Mouse (Mus musculus): ENCODE measurements around the gene Tpd52l2. TPM values are rescaled to one million over a fixed set of nuclear protein-coding genes. Genes with fewer than 3 reads are reported as not detected.

Tpd52l2 gene
- polyA plus RNA-seq, 1 experiment from 2014 or later = 88.2 TPM

GRCm38 (mm10) chr2:181525526-181525925 lies 28.6 kb downstream of the Tpd52l2 start:
- ATAC-seq = peak; percentile 89
- 42% methylated on average over 5 of the region's 5 CpGs for WGBS
- no peak overlapping the region for H3K9ac ChIP-seq (ENCODE audit: low read depth, low read length)
- H3K4me3 ChIP-seq (ENCODE audit: low read depth, low read length) = no peak overlapping the region
- H3K27ac ChIP-seq (ENCODE audit: low read depth, low read length) = peak overlapping the region; percentile 76
- no peak for TF ChIP-seq CTCF (IDR thresholded peaks at IDR 0.05; ENCODE audit: low read depth)
- no peaks in the 10 kb centered on the region for H3K27me3 ChIP-seq (replicated peaks; ENCODE audit: control insufficient read depth, insufficient read depth, low read length)
- no peaks in the 10 kb centered on the region for H3K9me3 ChIP-seq (ENCODE audit: control insufficient read depth)
- peaks cover 9% of the 10 kb centered on the region; the same call in 1 of the 2 replicates for H3K4me1 ChIP-seq (replicated peaks; ENCODE audit: control insufficient read depth, insufficient read depth, low read length)
- peaks cover 6% of the 10 kb centered on the region; the same call in 1 of the 2 replicates for H3K36me3 ChIP-seq (ENCODE audit: control insufficient read depth, insufficient read depth)
- H3K4me2 ChIP-seq (replicated peaks; ENCODE audit: low read depth) = peak overlapping the region; percentile 47

- ATAC-seq = no peak
- Histone ChIP-seq H3K4me3 (ENCODE audit: low read depth, low read length) (no peak overlapping the region), H3K9ac (ENCODE audit: low read depth, low read length) (no peak overlapping the region), H3K4me2 (replicated peaks; ENCODE audit: low read depth) (no peak overlapping the region), H3K27ac (ENCODE audit: low read depth, low read length) (no peak overlapping the region), H3K27me3 (replicated peaks; ENCODE audit: control insufficient read depth, insufficient read depth, low read length) (no peaks in the 10 kb centered on the region), H3K9me3 (ENCODE audit: control insufficient read depth) (no peaks in the 10 kb centered on the region), H3K36me3 (ENCODE audit: control insufficient read depth, insufficient read depth) (peaks cover 14% of the 10 kb centered on the region), H3K4me1 (replicated peaks; ENCODE audit: control insufficient read depth, insufficient read depth, low read length) (no peaks in the 10 kb centered on the region)
- 60% methylated on average over 1 of the region's 1 CpGs for WGBS
- TF ChIP-seq CTCF (IDR thresholded peaks at IDR 0.05; ENCODE audit: low read depth) = no peak
These were observed 32.1 kb downstream of the Tpd52l2 start for GRCm38 (mm10) chr2:181529076-181529475.

- no peak for ATAC-seq
- Histone ChIP-seq H3K27ac (ENCODE audit: low read depth, low read length) (no peak overlapping the region), H3K9me3 (ENCODE audit: control insufficient read depth) (no peaks in the 10 kb centered on the region), H3K9ac (ENCODE audit: low read depth, low read length) (no peak overlapping the region), H3K4me2 (replicated peaks; ENCODE audit: low read depth) (no peak overlapping the region), H3K27me3 (replicated peaks; ENCODE audit: control insufficient read depth, insufficient read depth, low read length) (no peaks in the 10 kb centered on the region), H3K36me3 (ENCODE audit: control insufficient read depth, insufficient read depth) (peaks cover 13% of the 10 kb centered on the region), H3K4me1 (replicated peaks; ENCODE audit: control insufficient read depth, insufficient read depth, low read length) (no peaks in the 10 kb centered on the region), H3K4me3 (ENCODE audit: low read depth, low read length) (no peak overlapping the region)
- no peak for TF ChIP-seq CTCF (IDR thresholded peaks at IDR 0.05; ENCODE audit: low read depth)
- WGBS = 94% methylated on average over 3 of the region's 3 CpGs
These were observed 35.6 kb downstream of the Tpd52l2 start for GRCm38 (mm10) chr2:181532589-181532988.

GRCm38 (mm10) chr2:181536410-181536809 lies 39.5 kb downstream of the Tpd52l2 start:
- 54% methylated on average over 2 of the region's 2 CpGs for WGBS
- Histone ChIP-seq H3K9ac (ENCODE audit: low read depth, low read length) (no peak overlapping the region), H3K36me3 (ENCODE audit: control insufficient read depth, insufficient read depth) (peaks cover 8% of the 10 kb centered on the region), H3K4me3 (ENCODE audit: low read depth, low read length) (no peak overlapping the region), H3K4me2 (replicated peaks; ENCODE audit: low read depth) (no peak overlapping the region), H3K9me3 (ENCODE audit: control insufficient read depth) (no peaks in the 10 kb centered on the region), H3K4me1 (replicated peaks; ENCODE audit: control insufficient read depth, insufficient read depth, low read length) (no peaks in the 10 kb centered on the region), H3K27ac (ENCODE audit: low read depth, low read length) (no peak overlapping the region), H3K27me3 (replicated peaks; ENCODE audit: control insufficient read depth, insufficient read depth, low read length) (no peaks in the 10 kb centered on the region)
- no peak for TF ChIP-seq CTCF (IDR thresholded peaks at IDR 0.05; ENCODE audit: low read depth)
- peak; percentile 42; the same call in 1 of the 2 replicates for ATAC-seq

- 0 out of 2 replicates have a peak overlapping the region, but pooled peaks have one; percentile 7 for H3K9ac ChIP-seq (ENCODE audit: low read depth, low read length)
- no peak overlapping the region; the same call in 1 of the 2 replicates for H3K4me2 ChIP-seq (replicated peaks; ENCODE audit: low read depth)
- H3K27me3 ChIP-seq (replicated peaks; ENCODE audit: control insufficient read depth, insufficient read depth, low read length) = no peaks in the 10 kb centered on the region
- H3K27ac ChIP-seq (ENCODE audit: low read depth, low read length) = no peak overlapping the region
- H3K4me1 ChIP-seq (replicated peaks; ENCODE audit: control insufficient read depth, insufficient read depth, low read length) = no peaks in the 10 kb centered on the region
- no peaks in the 10 kb centered on the region; the same call in 1 of the 2 replicates for H3K36me3 ChIP-seq (ENCODE audit: control insufficient read depth, insufficient read depth)
- ATAC-seq = no peak
- WGBS = 75% methylated on average over 2 of the region's 2 CpGs
- no peaks in the 10 kb centered on the region for H3K9me3 ChIP-seq (ENCODE audit: control insufficient read depth)
- no peak overlapping the region for H3K4me3 ChIP-seq (ENCODE audit: low read depth, low read length)
- TF ChIP-seq CTCF (IDR thresholded peaks at IDR 0.05; ENCODE audit: low read depth) = no peak
These were observed 40.6 kb downstream of the Tpd52l2 start for GRCm38 (mm10) chr2:181537444-181538047.

GRCm38 (mm10) chr2:181541761-181542380 lies 44.9 kb downstream of the Tpd52l2 start:
- Histone ChIP-seq H3K27ac (ENCODE audit: low read depth, low read length) (no peak overlapping the region), H3K4me1 (replicated peaks; ENCODE audit: control insufficient read depth, insufficient read depth, low read length) (no peaks in the 10 kb centered on the region), H3K9me3 (ENCODE audit: control insufficient read depth) (no peaks in the 10 kb centered on the region), H3K36me3 (ENCODE audit: control insufficient read depth, insufficient read depth) (peaks cover 8% of the 10 kb centered on the region), H3K4me3 (ENCODE audit: low read depth, low read length) (no peak overlapping the region), H3K4me2 (replicated peaks; ENCODE audit: low read depth) (no peak overlapping the region), H3K9ac (ENCODE audit: low read depth, low read length) (no peak overlapping the region), H3K27me3 (replicated peaks; ENCODE audit: control insufficient read depth, insufficient read depth, low read length) (no peaks in the 10 kb centered on the region)
- peak; percentile 31; the same call in 1 of the 2 replicates for TF ChIP-seq CTCF (IDR thresholded peaks at IDR 0.05; ENCODE audit: low read depth)
- ATAC-seq = no peak
- WGBS = 79% methylated on average over 6 of the region's 6 CpGs

Data from intestine, postnatal 0 days (tissue).